In genomic region chr4:128317951-128318350, GRCm38 (mm10) we compare ENCODE assay signal across 12 mouse cellular contexts. TPM values are rescaled to one million over a fixed set of nuclear protein-coding genes. Genes with fewer than 3 reads are reported as not detected.
A peak's percentile ranks its signal among the peaks of the same experiment; 100 is the strongest.
DNase-seq lines count a peak whose midpoint lies in the region; ATAC-seq and TF ChIP-seq lines count a peak whose summit lies in the region.
"Had no signal": no experiment of that assay in that cellular context is flagged by ENCODE, and none has a peak within 500 bp of the region (broad histone marks: within the 10 kb centered on the region; RNA-seq: fewer than 3 reads in every experiment).

No protein-coding gene starts in this region.

- no peak for DNase-seq in forebrain, postnatal 0 days
- DNase-seq in forebrain, embryonic 10.5 days (ENCODE audit: extremely low spot score, low spot score): no peak
- peak; percentile 26 for DNase-seq in limb, embryonic 11.5 days (ENCODE audit: low spot score)
- DNase-seq in limb, embryonic 10.5 days (ENCODE audit: low spot score): no peak
- peak; percentile 13 for DNase-seq in embryo, embryonic 10.5 days (ENCODE audit: low spot score)
- DNase-seq in retina, postnatal 7 days (ENCODE audit: low read depth, low spot score): peak; percentile 17
- no peak for DNase-seq in thymus, postnatal 14 days
- DNase-seq: adrenal gland, postnatal 25 days; gastrocnemius, postnatal 14 days had no signal

- H3K9me3 ChIP-seq in forebrain, postnatal 0 days (ENCODE audit: low read length): no peaks in the 10 kb centered on the region
- no peaks in the 10 kb centered on the region for H3K9me3 ChIP-seq in forebrain, embryonic 10.5 days
- no peaks in the 10 kb centered on the region for H3K9me3 ChIP-seq in limb, embryonic 11.5 days (ENCODE audit: control insufficient read depth, low read length)
- H3K9me3 ChIP-seq in limb, embryonic 10.5 days (replicated peaks): no peaks in the 10 kb centered on the region
- no peaks in the 10 kb centered on the region for H3K9me3 ChIP-seq in forebrain, embryonic 12.5 days

- H3K4me2 ChIP-seq in forebrain, postnatal 0 days (ENCODE audit: low read depth): no peak overlapping the region
- H3K4me2 ChIP-seq in limb, embryonic 11.5 days (ENCODE audit: low read depth, severe bottlenecking): no peak overlapping the region
- no peak overlapping the region for H3K4me2 ChIP-seq in forebrain, embryonic 12.5 days

- ATAC-seq in forebrain, postnatal 0 days: 0 out of 2 replicates have a peak, but pooled peaks have one; percentile 27
- ATAC-seq in limb, embryonic 11.5 days (ENCODE audit: insufficient number of reproducible peaks, low FRiP score, low TSS enrichment, low read depth): no peak
- ATAC-seq in forebrain, embryonic 12.5 days (ENCODE audit: low FRiP score): no peak

- no peak overlapping the region for H3K9ac ChIP-seq in forebrain, postnatal 0 days
- no peak overlapping the region for H3K9ac ChIP-seq in limb, embryonic 11.5 days (ENCODE audit: low read length)
- H3K9ac ChIP-seq in forebrain, embryonic 12.5 days: no peak overlapping the region

- peaks cover 27% of the 10 kb centered on the region for H3K36me3 ChIP-seq in forebrain, postnatal 0 days (ENCODE audit: insufficient read depth)
- H3K36me3 ChIP-seq in forebrain, embryonic 10.5 days (replicated peaks): no peaks in the 10 kb centered on the region
- H3K36me3 ChIP-seq in limb, embryonic 11.5 days (ENCODE audit: control insufficient read depth, insufficient read depth, low read length): no peaks in the 10 kb centered on the region
- H3K36me3 ChIP-seq in limb, embryonic 10.5 days: no peaks in the 10 kb centered on the region
- H3K36me3 ChIP-seq in forebrain, embryonic 12.5 days (replicated peaks): no peaks in the 10 kb centered on the region

- no peaks in the 10 kb centered on the region for H3K27me3 ChIP-seq in forebrain, postnatal 0 days (ENCODE audit: insufficient read depth, low read length)
- no peaks in the 10 kb centered on the region for H3K27me3 ChIP-seq in forebrain, embryonic 10.5 days (ENCODE audit: poor library complexity, severe bottlenecking)
- H3K27me3 ChIP-seq in limb, embryonic 11.5 days (ENCODE audit: control insufficient read depth, insufficient read depth, low read length): no peaks in the 10 kb centered on the region
- H3K27me3 ChIP-seq in limb, embryonic 10.5 days (ENCODE audit: low read depth, poor library complexity, severe bottlenecking): no peaks in the 10 kb centered on the region
- no peaks in the 10 kb centered on the region for H3K27me3 ChIP-seq in forebrain, embryonic 12.5 days

- WGBS in forebrain, postnatal 0 days: 92% methylated on average over 4 of the region's 4 CpGs
- WGBS in forebrain, embryonic 10.5 days: 92% methylated on average over 4 of the region's 4 CpGs
- 90% methylated on average over 4 of the region's 4 CpGs for WGBS in limb, embryonic 11.5 days
- 91% methylated on average over 4 of the region's 4 CpGs for WGBS in limb, embryonic 10.5 days
- WGBS in forebrain, embryonic 12.5 days: 93% methylated on average over 4 of the region's 4 CpGs

- peak; percentile 24 for TF ChIP-seq CTCF in forebrain, postnatal 0 days (IDR thresholded peaks at IDR 0.05; ENCODE audit: low read depth)

- no peak overlapping the region for H3K4me3 ChIP-seq in forebrain, postnatal 0 days (ENCODE audit: low read depth, low read length)
- H3K4me3 ChIP-seq in forebrain, embryonic 10.5 days: no peak overlapping the region
- H3K4me3 ChIP-seq in limb, embryonic 11.5 days (ENCODE audit: low read depth, low read length): no peak overlapping the region
- no peak overlapping the region for H3K4me3 ChIP-seq in limb, embryonic 10.5 days
- no peak overlapping the region for H3K4me3 ChIP-seq in forebrain, embryonic 12.5 days (replicated peaks)

- H3K27ac ChIP-seq in forebrain, postnatal 0 days (ENCODE audit: low read depth, low read length): no peak overlapping the region
- H3K27ac ChIP-seq in forebrain, embryonic 10.5 days: no peak overlapping the region
- H3K27ac ChIP-seq in limb, embryonic 11.5 days (replicated peaks; ENCODE audit: low read depth, low read length): no peak overlapping the region
- H3K27ac ChIP-seq in limb, embryonic 10.5 days: no peak overlapping the region
- H3K27ac ChIP-seq in forebrain, embryonic 12.5 days: no peak overlapping the region

- H3K4me1 ChIP-seq in forebrain, postnatal 0 days (ENCODE audit: insufficient read depth): no peaks in the 10 kb centered on the region
- no peaks in the 10 kb centered on the region for H3K4me1 ChIP-seq in forebrain, embryonic 10.5 days
- H3K4me1 ChIP-seq in limb, embryonic 11.5 days (ENCODE audit: control insufficient read depth, insufficient read depth, low read length): no peaks in the 10 kb centered on the region
- H3K4me1 ChIP-seq in limb, embryonic 10.5 days: no peaks in the 10 kb centered on the region
- no peaks in the 10 kb centered on the region for H3K4me1 ChIP-seq in forebrain, embryonic 12.5 days

RNA-seq across cellular contexts. Expression of gene Hmgb4, which starts 57.2 kb away (rescaled TPM):
- total RNA-seq in forebrain, postnatal 0 days (2014; rRNA removed): not detected in 2 replicates
- polyA plus RNA-seq in forebrain, postnatal 0 days (2015; fragmentation: Nextera tagmentation; extraction: Ambion mirVana): not detected in 2 replicates
- not detected in 2 replicates for polyA plus RNA-seq in forebrain, embryonic 10.5 days (2016; fragmentation: Nextera tagmentation; extraction: Ambion mirVana)
- not detected in 2 replicates for polyA plus RNA-seq in limb, embryonic 11.5 days (2014; fragmentation: Nextera tagmentation; extraction: Ambion mirVana)
- not detected in 2 replicates for polyA plus RNA-seq in limb, embryonic 10.5 days (2016; fragmentation: Nextera tagmentation; extraction: Ambion mirVana)
- polyA plus RNA-seq in forebrain, embryonic 12.5 days (2016; fragmentation: Nextera tagmentation; extraction: Ambion mirVana): not detected in 2 replicates
- total RNA-seq: adrenal gland, postnatal 25 days; gastrocnemius, postnatal 14 days; megakaryocyte-erythroid progenitor cell, adult 5-6 weeks had no signal
- polyA plus RNA-seq: neural tube, embryonic 14.5 days had no signal

Comparison
In these comparisons a context has a peak if more than half of its experiments do, and no peak if none do; other contexts are left out.
1. DNase-seq: peak in limb, embryonic 11.5 days (single experiment), embryo, embryonic 10.5 days (single experiment) and retina, postnatal 7 days (single experiment); none in forebrain, postnatal 0 days (single experiment), forebrain, embryonic 10.5 days (single experiment), limb, embryonic 10.5 days (single experiment) and thymus, postnatal 14 days (single experiment).